Mouse (Mus musculus): ENCODE measurements around the gene Ms4a10. TPM values are rescaled to one million over a fixed set of nuclear protein-coding genes. Genes with fewer than 3 reads are reported as not detected.

The Ms4a10 gene
- polyA plus RNA-seq, 1 experiment = not detected

DNA sequence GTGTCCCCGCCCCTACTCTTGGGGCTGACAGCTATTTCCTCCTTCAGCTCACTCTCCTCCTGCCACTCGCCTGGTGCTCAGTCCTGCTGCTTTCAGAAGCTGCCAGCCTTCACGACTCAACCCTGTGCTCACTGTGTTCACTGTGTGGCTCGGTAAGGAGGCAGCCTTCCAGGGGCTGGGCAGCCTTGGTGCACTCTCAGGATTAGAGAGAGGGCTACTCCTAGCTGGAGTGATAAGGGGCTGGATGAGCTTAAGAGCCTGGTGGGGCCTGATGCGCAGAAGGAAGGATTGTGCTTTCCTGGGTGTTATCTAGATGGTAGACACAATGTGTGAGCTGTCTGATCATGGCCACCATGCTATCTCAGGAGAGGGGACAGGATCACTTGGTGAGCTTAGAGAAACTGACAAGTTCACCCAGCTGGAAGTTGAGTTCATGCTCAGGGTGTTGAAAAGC lies 37.3 kb downstream of the Ms4a10 start, which contains the start of gene Ptgdr2:
Ptgdr2 (plus strand) TSS at position 51 of the 454 bp plus-strand sequence.
- no peaks in the 10 kb centered on the region for H3K4me1 ChIP-seq (ENCODE audit: control insufficient read depth, insufficient read depth, low read length)
- no peaks in the 10 kb centered on the region for H3K36me3 ChIP-seq (ENCODE audit: control insufficient read depth, insufficient read depth, low read length)
- no peak within 1 kb of the TSS for H3K4me3 ChIP-seq (ENCODE audit: insufficient read depth, low read depth, low read length)
- no peak for TF ChIP-seq CTCF (conservative IDR thresholded peaks at IDR 0.05; ENCODE audit: insufficient read depth, insufficient read length, low read depth, low read length)
- no peak for TF ChIP-seq POLR2A (IDR thresholded peaks at IDR 0.05; ENCODE audit: low read depth, low read length)
- no peak within 1 kb of the TSS for H3K27ac ChIP-seq (ENCODE audit: insufficient read depth, low read depth, low read length)
- whole genome bisulfite sequencing = 53% methylated on average over 5 of the region's 5 CpGs
- H3K27me3 ChIP-seq (replicated peaks; ENCODE audit: control insufficient read depth, insufficient read depth, low read length) = no peaks in the 10 kb centered on the region
- DNase-seq = no peak

DNA sequence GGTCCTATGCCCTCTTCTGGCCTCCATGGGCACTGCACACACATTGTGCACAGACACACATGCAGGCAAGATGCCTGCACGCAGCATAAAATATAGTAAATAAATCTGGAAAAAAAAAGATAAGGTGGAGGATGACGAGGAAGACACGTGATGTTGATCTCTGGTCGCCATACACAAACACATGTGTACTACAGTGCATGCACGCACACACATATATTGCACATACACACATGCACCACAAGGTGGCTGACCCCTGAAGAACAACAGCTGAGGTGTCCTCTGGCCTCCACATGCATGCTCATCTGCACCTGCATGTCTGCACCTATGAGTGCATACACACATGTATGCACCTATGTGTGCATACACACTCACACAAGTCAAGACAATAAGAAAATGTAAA lies 38.4 kb downstream of the Ms4a10 start:
- 85% methylated on average over 5 of the region's 5 CpGs for WGBS
- H3K4me1 ChIP-seq (ENCODE audit: control insufficient read depth, insufficient read depth, low read length) = no peaks in the 10 kb centered on the region
- no peaks in the 10 kb centered on the region for H3K36me3 ChIP-seq (ENCODE audit: control insufficient read depth, insufficient read depth, low read length)
- H3K27ac ChIP-seq (ENCODE audit: insufficient read depth, low read depth, low read length) = no peak overlapping the region
- TF ChIP-seq CTCF (conservative IDR thresholded peaks at IDR 0.05; ENCODE audit: insufficient read depth, insufficient read length, low read depth, low read length) = 0 out of 2 replicates have a peak, but pooled peaks have one; percentile 2
- TF ChIP-seq POLR2A (IDR thresholded peaks at IDR 0.05; ENCODE audit: low read depth, low read length) = no peak
- no peaks in the 10 kb centered on the region for H3K27me3 ChIP-seq (replicated peaks; ENCODE audit: control insufficient read depth, insufficient read depth, low read length)
- H3K4me3 ChIP-seq (ENCODE audit: insufficient read depth, low read depth, low read length) = no peak overlapping the region
- DNase-seq = no peak

DNA sequence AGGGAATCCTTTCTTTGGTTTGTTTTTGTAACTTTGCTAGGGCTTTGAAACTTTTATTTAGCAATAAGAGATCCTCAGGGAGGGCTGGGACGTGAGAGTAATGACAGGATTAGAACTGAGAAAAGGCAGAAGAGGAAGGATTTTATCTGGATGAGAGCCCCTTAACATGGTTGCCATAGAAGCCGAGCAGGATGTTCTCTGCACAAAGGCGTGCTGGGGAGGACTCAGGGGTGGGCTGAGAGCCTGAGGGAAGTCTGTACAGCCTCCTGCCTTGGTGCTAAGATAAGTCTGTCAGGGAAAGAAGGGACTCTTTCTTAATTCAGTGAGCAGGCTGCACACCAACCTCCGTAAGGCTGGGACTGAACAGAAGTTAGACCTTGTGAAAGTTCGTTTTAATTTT lies 39.4 kb downstream of the Ms4a10 start:
- Histone ChIP-seq H3K36me3 (ENCODE audit: control insufficient read depth, insufficient read depth, low read length) (no peaks in the 10 kb centered on the region), H3K27me3 (replicated peaks; ENCODE audit: control insufficient read depth, insufficient read depth, low read length) (no peaks in the 10 kb centered on the region), H3K4me1 (ENCODE audit: control insufficient read depth, insufficient read depth, low read length) (no peaks in the 10 kb centered on the region), H3K4me3 (ENCODE audit: insufficient read depth, low read depth, low read length) (no peak overlapping the region), H3K27ac (ENCODE audit: insufficient read depth, low read depth, low read length) (no peak overlapping the region)
- TF ChIP-seq CTCF (conservative IDR thresholded peaks at IDR 0.05; ENCODE audit: insufficient read depth, insufficient read length, low read depth, low read length) (no peak), POLR2A (IDR thresholded peaks at IDR 0.05; ENCODE audit: low read depth, low read length) (no peak)
- DNase-seq = no peak
- 65% methylated on average over 5 of the region's 5 CpGs for WGBS

DNA sequence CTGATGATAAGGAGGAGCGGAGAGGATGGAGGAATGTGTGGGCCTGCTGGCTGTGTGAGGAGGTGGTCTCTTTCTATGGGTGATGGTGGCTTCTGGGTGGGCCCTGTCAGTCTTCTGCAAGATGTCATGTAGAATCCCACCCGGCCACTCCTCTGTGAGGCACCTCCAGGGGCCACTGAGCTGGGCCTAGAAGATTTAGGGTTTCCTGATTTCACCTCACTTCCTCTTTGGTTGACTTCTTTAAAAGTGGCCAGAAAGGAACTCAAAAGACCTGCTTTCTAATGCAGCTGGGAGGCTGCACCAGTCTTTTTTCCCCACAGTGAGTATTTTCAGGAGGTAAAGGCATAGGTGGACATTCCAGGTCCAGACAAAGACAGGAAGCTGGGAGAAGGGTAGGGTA lies 43.8 kb downstream of the Ms4a10 start:
- Histone ChIP-seq H3K4me3 (ENCODE audit: insufficient read depth, low read depth, low read length) (no peak overlapping the region), H3K4me1 (ENCODE audit: control insufficient read depth, insufficient read depth, low read length) (peaks cover 10% of the 10 kb centered on the region), H3K36me3 (ENCODE audit: control insufficient read depth, insufficient read depth, low read length) (no peaks in the 10 kb centered on the region), H3K27ac (ENCODE audit: insufficient read depth, low read depth, low read length) (no peak overlapping the region), H3K27me3 (replicated peaks; ENCODE audit: control insufficient read depth, insufficient read depth, low read length) (no peaks in the 10 kb centered on the region)
- WGBS = 83% methylated on average over 2 of the region's 2 CpGs
- TF ChIP-seq CTCF (conservative IDR thresholded peaks at IDR 0.05; ENCODE audit: insufficient read depth, insufficient read length, low read depth, low read length) (no peak), POLR2A (IDR thresholded peaks at IDR 0.05; ENCODE audit: low read depth, low read length) (no peak)
- DNase-seq = no peak

DNA sequence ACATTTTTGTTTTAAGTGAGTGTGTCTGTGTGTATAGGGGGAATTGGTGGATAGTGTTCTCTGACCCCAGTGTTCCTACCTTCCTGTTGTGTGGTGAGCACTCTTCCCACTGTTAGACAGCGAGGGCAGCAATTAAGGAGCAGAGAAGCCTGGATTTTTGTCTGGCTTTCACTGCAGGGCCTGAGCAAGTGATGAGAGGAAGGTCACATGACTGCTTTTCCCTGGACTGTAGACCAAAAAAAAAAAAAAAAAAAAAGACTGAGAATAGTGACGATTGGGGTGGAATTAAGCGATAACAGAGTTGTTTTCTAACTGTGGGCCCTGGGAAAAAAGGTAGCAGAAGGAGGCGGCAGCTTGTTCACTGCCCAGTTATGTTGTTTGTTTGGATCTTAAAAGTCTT lies 47.8 kb downstream of the Ms4a10 start:
- DNase-seq = no peak
- Histone ChIP-seq H3K36me3 (ENCODE audit: control insufficient read depth, insufficient read depth, low read length) (no peaks in the 10 kb centered on the region), H3K4me3 (ENCODE audit: insufficient read depth, low read depth, low read length) (no peak overlapping the region), H3K27ac (ENCODE audit: insufficient read depth, low read depth, low read length) (no peak overlapping the region), H3K4me1 (ENCODE audit: control insufficient read depth, insufficient read depth, low read length) (peaks cover 10% of the 10 kb centered on the region), H3K27me3 (replicated peaks; ENCODE audit: control insufficient read depth, insufficient read depth, low read length) (no peaks in the 10 kb centered on the region)
- 27% methylated on average over 4 of the region's 4 CpGs for WGBS
- TF ChIP-seq POLR2A (IDR thresholded peaks at IDR 0.05; ENCODE audit: low read depth, low read length) (no peak), CTCF (conservative IDR thresholded peaks at IDR 0.05; ENCODE audit: insufficient read depth, insufficient read length, low read depth, low read length) (no peak)

DNA sequence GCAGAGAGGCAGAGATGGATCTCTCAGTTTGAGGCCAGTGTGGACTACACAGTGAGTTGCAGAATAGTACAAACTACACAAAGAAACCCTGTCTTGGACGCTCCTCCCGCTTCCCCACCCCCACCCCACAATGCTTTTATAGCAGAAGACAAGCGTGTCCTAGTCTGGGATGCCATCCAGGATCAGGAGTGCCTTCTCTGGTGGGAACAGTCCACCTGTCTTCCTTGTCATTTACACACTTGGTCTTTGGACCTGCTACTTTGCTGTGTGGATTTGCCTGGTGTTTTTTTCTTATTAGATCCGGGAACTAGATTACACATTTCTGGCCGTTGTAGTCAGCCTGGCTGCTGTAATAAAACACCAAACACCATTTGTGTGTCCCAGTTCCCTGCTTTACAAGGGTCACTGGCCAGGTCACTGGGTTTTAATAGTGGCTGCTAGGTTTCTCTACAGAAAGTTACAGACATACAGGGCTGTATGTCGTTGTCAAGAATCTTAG lies 48.3 kb downstream of the Ms4a10 start:
- Histone ChIP-seq H3K4me3 (ENCODE audit: insufficient read depth, low read depth, low read length) (no peak overlapping the region), H3K4me1 (ENCODE audit: control insufficient read depth, insufficient read depth, low read length) (peaks cover 10% of the 10 kb centered on the region), H3K36me3 (ENCODE audit: control insufficient read depth, insufficient read depth, low read length) (no peaks in the 10 kb centered on the region), H3K27ac (ENCODE audit: insufficient read depth, low read depth, low read length) (no peak overlapping the region), H3K27me3 (replicated peaks; ENCODE audit: control insufficient read depth, insufficient read depth, low read length) (no peaks in the 10 kb centered on the region)
- TF ChIP-seq POLR2A (IDR thresholded peaks at IDR 0.05; ENCODE audit: low read depth, low read length) (no peak), CTCF (conservative IDR thresholded peaks at IDR 0.05; ENCODE audit: insufficient read depth, insufficient read length, low read depth, low read length) (no peak)
- WGBS = 20% methylated on average over 6 of the region's 6 CpGs
- peak; percentile 73 for DNase-seq

DNA sequence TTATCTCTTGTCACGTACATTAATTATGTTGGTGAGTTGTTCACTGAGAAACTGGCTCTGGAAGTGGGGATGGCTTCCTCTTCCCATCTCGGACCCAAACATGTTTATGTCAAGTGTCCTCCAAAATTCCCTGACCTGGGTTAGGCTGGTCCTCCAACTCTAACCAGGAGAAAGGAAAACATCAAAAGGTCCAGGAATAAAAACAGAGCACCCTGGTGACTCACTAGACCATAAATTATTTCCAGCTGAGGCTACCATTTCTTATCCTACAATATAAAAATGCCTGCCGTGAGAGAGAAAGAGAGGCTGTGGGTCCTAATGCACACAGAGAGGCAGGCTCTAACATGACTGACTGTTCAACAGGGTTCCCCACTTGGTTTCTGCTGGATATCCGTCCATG lies 50.2 kb downstream of the Ms4a10 start:
- 52% methylated on average over 4 of the region's 4 CpGs for whole genome bisulfite sequencing
- no peak overlapping the region for H3K4me3 ChIP-seq (ENCODE audit: insufficient read depth, low read depth, low read length)
- H3K4me1 ChIP-seq (ENCODE audit: control insufficient read depth, insufficient read depth, low read length) = peaks cover 10% of the 10 kb centered on the region
- TF ChIP-seq CTCF (conservative IDR thresholded peaks at IDR 0.05; ENCODE audit: insufficient read depth, insufficient read length, low read depth, low read length) (no peak), POLR2A (IDR thresholded peaks at IDR 0.05; ENCODE audit: low read depth, low read length) (no peak)
- no peaks in the 10 kb centered on the region for H3K27me3 ChIP-seq (replicated peaks; ENCODE audit: control insufficient read depth, insufficient read depth, low read length)
- no peaks in the 10 kb centered on the region for H3K36me3 ChIP-seq (ENCODE audit: control insufficient read depth, insufficient read depth, low read length)
- no peak for DNase-seq
- no peak overlapping the region for H3K27ac ChIP-seq (ENCODE audit: insufficient read depth, low read depth, low read length)
